Mouse (Mus musculus) T-helper 17 cell (primary cell): ENCODE data around the gene Fgb.

Experiments
- in situ Hi-C, 2 experiments: fragments of 300-600 bp; cut with MboI, MseI; formaldehyde crosslinking; loops; 1 replicate in 1 of 2; 2 replicates in 1 of 2; pipeline ENCODE4 v1.15.1; 2025; ENCODE audit warnings: high pct_unique_total_duplicates in 2 of 2

Gene Fgb

GRCm38 (mm10) chr3:83049680-83050079, at the start of gene Fgb:
Fgb (minus strand) TSS chr3:83049863.
- in situ Hi-C loops, result loop anchor here (5.0 to 25.0 kb wide), 3 partner anchors 37 to 687 kb away; partner anchors contain the start of genes Map9 (in 2 of the 2) and Fgg (in 1 of the 2)

- in situ Hi-C loops, result loop anchor here in 1 of 2 experiments (10.0 kb wide), 1 partner anchor 536 kb away; no protein-coding TSS in a partner anchor
Observed at GRCm38 (mm10) chr3:83099139-83099538, 49.5 kb upstream of the Fgb start.

GRCm38 (mm10) chr3:83098546-83099034, 48.9 kb upstream of the Fgb start:
- in situ Hi-C loops, result loop anchor here in 1 of 2 experiments (10.0 kb wide), 1 partner anchor 536 kb away; no protein-coding TSS in a partner anchor

- in situ Hi-C loops, result loop anchor here in 1 of 2 experiments (10.0 kb wide), 1 partner anchor 537 kb away; no protein-coding TSS in a partner anchor
Observed at GRCm38 (mm10) chr3:83097586-83097985, 47.9 kb upstream of the Fgb start.

GRCm38 (mm10) chr3:83080567-83081055, 30.9 kb upstream of the Fgb start:
- in situ Hi-C loops, result loop anchor here (5.0 kb wide), 2 partner anchors 78 to 203 kb away; partner anchors contain the start of gene Rbm46 (in 1 of the 2)

GRCm38 (mm10) chr3:83076563-83076962, 26.9 kb upstream of the Fgb start:
- in situ Hi-C loops, result no loop called here

- in situ Hi-C loops, result loop anchor here (25.0 kb wide), 1 partner anchor 708 kb away; the partner anchor contains the start of gene Map9 (in 2 of the 2)
Observed at GRCm38 (mm10) chr3:83070231-83070630, 20.6 kb upstream of the Fgb start.

GRCm38 (mm10) chr3:83068869-83069268, 19.2 kb upstream of the Fgb start:
- in situ Hi-C loops, result loop anchor here (25.0 kb wide), 1 partner anchor 707 kb away; the partner anchor contains the start of gene Map9 (in 2 of the 2)

GRCm38 (mm10) chr3:83067920-83068319, 18.3 kb upstream of the Fgb start:
- in situ Hi-C loops, result loop anchor here (25.0 kb wide), 1 partner anchor 706 kb away; the partner anchor contains the start of gene Map9 (in 2 of the 2)

- in situ Hi-C loops, result loop anchor here (25.0 kb wide), 1 partner anchor 695 kb away; the partner anchor contains the start of gene Map9 (in 2 of the 2)
Observed at GRCm38 (mm10) chr3:83057046-83057445, 7.4 kb upstream of the Fgb start.

- in situ Hi-C loops, result loop anchor here (25.0 kb wide), 1 partner anchor 693 kb away; the partner anchor contains the start of gene Map9 (in 2 of the 2)
Observed at GRCm38 (mm10) chr3:83055281-83056038, 5.8 kb upstream of the Fgb start, which contains the start of gene Plrg1. Plrg1 (plus strand) TSS chr3:83055522.

GRCm38 (mm10) chr3:83054759-83055158, 5.1 kb upstream of the Fgb start:
- in situ Hi-C loops, result loop anchor here (5.0 to 25.0 kb wide), 3 partner anchors 42 to 692 kb away; partner anchors contain the start of genes Map9 (in 2 of the 2) and Fgg (in 1 of the 2)

GRCm38 (mm10) chr3:83053758-83054157, 4.1 kb upstream of the Fgb start:
- in situ Hi-C loops, result loop anchor here (5.0 to 25.0 kb wide), 3 partner anchors 41 to 691 kb away; partner anchors contain the start of genes Map9 (in 2 of the 2) and Fgg (in 1 of the 2)

- in situ Hi-C loops, result loop anchor here (5.0 to 25.0 kb wide), 3 partner anchors 41 to 691 kb away; partner anchors contain the start of genes Map9 (in 2 of the 2) and Fgg (in 1 of the 2)
Observed at GRCm38 (mm10) chr3:83053126-83053525, 3.5 kb upstream of the Fgb start.

- in situ Hi-C loops, result loop anchor here (5.0 to 25.0 kb wide), 3 partner anchors 40 to 690 kb away; partner anchors contain the start of genes Map9 (in 2 of the 2) and Fgg (in 1 of the 2)
Observed at GRCm38 (mm10) chr3:83052102-83052501, 2.4 kb upstream of the Fgb start.

GRCm38 (mm10) chr3:83050661-83051060, 998 bp upstream of the Fgb start:
- in situ Hi-C loops, result loop anchor here (5.0 to 25.0 kb wide), 3 partner anchors 38 to 688 kb away; partner anchors contain the start of genes Map9 (in 2 of the 2) and Fgg (in 1 of the 2)

GRCm38 (mm10) chr3:83046649-83047048, 3.0 kb downstream of the Fgb start:
- in situ Hi-C loops, result no loop called here

GRCm38 (mm10) chr3:83042451-83042850, 7.2 kb downstream of the Fgb start:
- in situ Hi-C loops, result no loop called here

GRCm38 (mm10) chr3:83039666-83040065, 10.0 kb downstream of the Fgb start:
- in situ Hi-C loops, result no loop called here

GRCm38 (mm10) chr3:83038865-83039264, 10.8 kb downstream of the Fgb start:
- in situ Hi-C loops, result no loop called here

- in situ Hi-C loops, result no loop called here
Observed at GRCm38 (mm10) chr3:83033801-83034200, 15.9 kb downstream of the Fgb start.
